Mouse (Mus musculus): ENCODE data around the gene Appl2.

The Appl2 gene

DNA sequence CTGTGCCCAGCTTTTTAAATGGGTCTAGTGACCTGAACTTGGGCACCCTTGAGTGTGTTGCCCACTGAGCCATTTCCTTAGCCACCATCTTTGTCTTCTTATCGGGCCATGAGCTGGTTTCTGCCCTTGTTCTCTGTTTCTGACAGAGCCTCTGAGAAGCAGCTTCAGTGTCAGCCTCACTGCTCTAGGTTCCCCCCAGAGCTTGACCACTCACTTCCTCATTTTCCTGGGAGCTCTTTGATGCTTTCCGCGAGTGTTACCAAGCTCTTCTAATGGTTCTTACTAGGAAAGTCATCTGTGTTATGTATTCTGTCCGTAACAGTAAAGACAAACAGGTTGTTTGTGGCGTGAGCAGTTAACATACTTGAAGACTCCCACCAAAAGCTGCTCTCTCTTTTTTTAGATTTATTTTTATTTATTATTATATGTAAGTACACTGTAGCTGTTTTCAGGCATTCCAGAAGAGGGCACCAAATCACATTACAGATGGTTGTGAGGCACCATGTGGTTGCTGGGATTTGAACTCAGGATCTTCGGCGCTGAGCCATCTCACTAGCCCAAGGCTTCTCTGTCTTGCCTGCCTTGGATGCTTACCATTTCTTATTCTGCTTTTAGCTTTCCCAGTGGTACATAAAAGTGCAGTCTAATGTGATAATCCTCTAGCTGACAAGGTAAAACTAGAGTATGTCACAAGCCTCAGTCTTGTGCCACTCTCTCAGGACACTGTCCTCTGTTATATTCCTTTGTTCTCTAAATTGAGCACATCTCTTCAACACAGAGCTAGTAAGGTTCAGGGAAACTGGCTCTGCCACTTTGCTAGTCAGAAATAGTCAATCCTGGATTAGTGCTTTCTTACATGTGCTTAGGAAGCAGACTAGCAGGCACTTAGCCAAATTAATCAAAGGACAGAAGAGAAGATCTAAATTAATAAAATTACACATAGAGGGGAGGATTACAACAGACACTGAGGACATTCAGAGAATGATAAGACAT, 82.8 kb downstream of the Appl2 start:
- no peak for DNase-seq (ENCODE audit: low spot score)

DNA sequence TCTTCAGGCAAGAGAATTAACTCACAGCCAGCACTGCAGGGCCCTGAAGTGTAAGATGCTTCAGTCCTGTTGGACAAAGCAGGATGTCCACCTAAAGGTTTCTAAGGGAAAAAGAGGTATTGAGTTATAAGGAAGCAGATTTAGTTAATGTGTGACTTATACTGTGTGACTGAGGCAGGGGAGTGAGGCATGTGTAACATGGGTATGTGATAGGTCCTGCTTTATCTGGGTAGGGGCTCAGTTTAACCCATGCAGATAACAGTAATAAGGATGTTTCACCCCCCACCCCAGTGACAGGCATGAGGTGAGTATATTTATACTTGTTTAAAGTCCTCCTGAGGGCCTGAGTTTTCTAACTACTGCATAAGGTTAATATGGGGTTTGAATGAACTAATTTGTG, 85.5 kb downstream of the Appl2 start:
- no peak for DNase-seq (ENCODE audit: low spot score)
